Mouse (Mus musculus): ENCODE results near the gene Hdac4.

DNA sequence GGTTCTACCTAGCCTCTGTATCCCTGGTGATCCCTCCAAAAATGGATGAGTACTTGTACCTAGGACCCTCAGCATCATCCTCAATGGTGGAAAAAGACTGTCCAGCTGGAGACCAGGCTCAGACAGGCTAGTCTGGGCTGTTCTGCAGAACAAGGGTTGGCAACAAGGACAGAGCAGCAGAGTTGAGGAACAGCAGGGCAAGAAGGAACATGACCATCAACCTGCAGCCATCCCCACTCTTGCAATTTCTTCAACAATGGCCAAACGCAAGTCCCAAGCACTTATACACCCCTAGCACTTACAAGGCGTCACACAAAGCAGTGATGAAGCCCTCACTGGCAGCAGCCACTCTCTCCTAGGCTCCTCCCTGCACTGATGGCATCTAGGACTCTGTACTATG lies 108.2 kb downstream of the Hdac4 start:
- TF ChIP-seq EP300 (IDR thresholded peaks at IDR 0.05; ENCODE audit: low read depth) (no peak), CTCF (IDR thresholded peaks at IDR 0.05; ENCODE audit: low read depth) (no peak)

All from liver, postnatal 0 days (tissue).